Mouse (Mus musculus): Measurements from ENCODE around the gene Herc1.

Gene Herc1

GRCm38 (mm10) chr9:66349860-66350787 is at the start of gene Herc1:
Gene Herc1 (plus strand): TSS chr9:66350450.
- peak; percentile 78 for DNase-seq (ENCODE audit: low spot score)

GRCm38 (mm10) chr9:66304320-66305090 is 45.7 kb upstream of the Herc1 start:
- no peak for DNase-seq (ENCODE audit: low spot score)

GRCm38 (mm10) chr9:66305121-66306112 is 44.8 kb upstream of the Herc1 start:
- DNase-seq (ENCODE audit: low spot score), result no peak

- no peak for DNase-seq (ENCODE audit: low spot score)
Observed at GRCm38 (mm10) chr9:66306414-66306813, 43.8 kb upstream of the Herc1 start.

GRCm38 (mm10) chr9:66307341-66307740 is 42.9 kb upstream of the Herc1 start:
- DNase-seq (ENCODE audit: low spot score), result no peak

GRCm38 (mm10) chr9:66308741-66309140 is 41.5 kb upstream of the Herc1 start:
- no peak for DNase-seq (ENCODE audit: low spot score)

GRCm38 (mm10) chr9:66311458-66311857 is 38.8 kb upstream of the Herc1 start:
- no peak for DNase-seq (ENCODE audit: low spot score)

GRCm38 (mm10) chr9:66316603-66317002 is 33.6 kb upstream of the Herc1 start:
- no peak for DNase-seq (ENCODE audit: low spot score)

- DNase-seq (ENCODE audit: low spot score), result no peak
Observed at GRCm38 (mm10) chr9:66322010-66322931, 28.0 kb upstream of the Herc1 start.

GRCm38 (mm10) chr9:66326879-66327278 is 23.4 kb upstream of the Herc1 start:
- DNase-seq (ENCODE audit: low spot score), result no peak

- no peak for DNase-seq (ENCODE audit: low spot score)
Observed at GRCm38 (mm10) chr9:66329474-66329873, 20.8 kb upstream of the Herc1 start.

- no peak for DNase-seq (ENCODE audit: low spot score)
Observed at GRCm38 (mm10) chr9:66330437-66330836, 19.8 kb upstream of the Herc1 start.

- DNase-seq (ENCODE audit: low spot score), result no peak
Observed at GRCm38 (mm10) chr9:66331548-66331947, 18.7 kb upstream of the Herc1 start.

- no peak for DNase-seq (ENCODE audit: low spot score)
Observed at GRCm38 (mm10) chr9:66332393-66332792, 17.9 kb upstream of the Herc1 start.

- no peak for DNase-seq (ENCODE audit: low spot score)
Observed at GRCm38 (mm10) chr9:66337280-66337679, 13.0 kb upstream of the Herc1 start.

GRCm38 (mm10) chr9:66338005-66338782 is 12.1 kb upstream of the Herc1 start:
- no peak for DNase-seq (ENCODE audit: low spot score)

- no peak for DNase-seq (ENCODE audit: low spot score)
Observed at GRCm38 (mm10) chr9:66339714-66340113, 10.5 kb upstream of the Herc1 start.

GRCm38 (mm10) chr9:66340394-66341094 is 9.7 kb upstream of the Herc1 start:
- no peak for DNase-seq (ENCODE audit: low spot score)

GRCm38 (mm10) chr9:66347405-66348035 is 2.7 kb upstream of the Herc1 start:
- DNase-seq (ENCODE audit: low spot score), result no peak
